Mouse (Mus musculus): Measurements from ENCODE around the gene Mepce.

DNA sequence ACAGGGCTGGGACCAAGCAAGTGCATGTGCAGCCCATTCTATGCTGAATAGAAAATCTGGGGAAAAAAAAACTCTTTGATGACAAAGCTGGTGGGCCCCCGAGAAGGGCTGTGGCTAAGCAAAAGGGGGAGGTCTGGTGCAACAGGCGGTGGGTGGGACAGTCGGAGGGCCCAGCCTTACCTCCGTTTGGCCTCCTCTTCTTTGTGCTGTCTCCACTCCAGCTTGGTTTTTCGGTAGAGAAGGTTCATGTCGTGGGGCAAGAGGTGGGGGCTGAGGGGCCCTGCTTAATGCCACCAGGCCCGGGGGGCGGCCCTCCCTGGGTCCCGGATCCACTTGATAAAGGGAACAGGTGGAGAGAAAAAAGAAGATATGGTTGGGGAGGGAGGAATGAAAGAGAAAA lies 48.0 kb downstream of the Mepce start:
- TF ChIP-seq POLR2A (IDR thresholded peaks at IDR 0.05; ENCODE audit: borderline replicate concordance, insufficient read depth, low read length) (no peak), CTCF (IDR thresholded peaks at IDR 0.05; ENCODE audit: borderline replicate concordance, insufficient read depth, low read depth, low read length) (no peak)

All from cerebellum, adult 2 months (tissue).